Comparison of ENCODE assay signal across 16 mouse cellular contexts in the genomic region with DNA sequence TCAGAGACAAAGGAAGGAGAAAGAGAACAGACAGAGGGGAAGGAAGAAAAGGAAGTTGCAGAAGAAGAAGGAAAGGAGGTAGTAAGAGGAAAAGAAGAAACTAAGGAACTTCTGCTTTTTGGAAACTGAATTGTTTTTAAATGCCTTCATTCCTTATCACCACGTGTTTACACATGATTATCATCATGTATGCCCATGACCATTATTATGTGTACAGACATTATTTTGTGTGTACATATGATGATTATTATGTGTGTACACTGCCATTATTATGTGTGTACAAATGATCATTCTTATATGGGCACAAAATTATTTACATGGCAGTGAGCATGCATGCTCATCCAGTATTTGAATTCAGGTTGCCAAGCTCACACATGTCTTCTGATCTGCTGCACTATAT.
"Had no signal": no experiment of that assay in that cellular context is flagged by ENCODE, and none has a peak within 500 bp of the region (broad histone marks: within the 10 kb centered on the region; RNA-seq: fewer than 3 reads in every experiment).

No protein-coding gene starts in this region.

- H3K36me3 ChIP-seq: neural tube, embryonic 13.5 days; neural tube, embryonic 15.5 days; stomach, embryonic 15.5 days had no signal

- H3K4me1 ChIP-seq: neural tube, embryonic 13.5 days; neural tube, embryonic 15.5 days; stomach, embryonic 15.5 days had no signal

- DNase-seq: retina, postnatal 1 day; right cerebral cortex, adult 18-20 months; right cerebral cortex, postnatal 14 days; right cerebral cortex, postnatal 25 days; right cerebral cortex, postnatal 4 days; spleen, adult 18-20 months; thymus, adult 18-20 months; thymus, adult 2 months; thymus, postnatal 14 days; thymus, postnatal 25 days; thymus, postnatal 36 days; thymus, postnatal 4 days had no signal

- H3K4me2 ChIP-seq: neural tube, embryonic 13.5 days; neural tube, embryonic 15.5 days; stomach, embryonic 15.5 days had no signal

- H3K27me3 ChIP-seq: neural tube, embryonic 13.5 days; neural tube, embryonic 15.5 days; stomach, embryonic 15.5 days had no signal

- H3K9me3 ChIP-seq: neural tube, embryonic 13.5 days; neural tube, embryonic 15.5 days; stomach, embryonic 15.5 days had no signal

- H3K27ac ChIP-seq: neural tube, embryonic 13.5 days; neural tube, embryonic 15.5 days; stomach, embryonic 15.5 days; stomach, postnatal 0 days had no signal

- H3K4me3 ChIP-seq: neural tube, embryonic 13.5 days; neural tube, embryonic 15.5 days; stomach, embryonic 15.5 days had no signal

- H3K9ac ChIP-seq: neural tube, embryonic 13.5 days; neural tube, embryonic 15.5 days; stomach, embryonic 15.5 days had no signal
